Mouse (Mus musculus): ENCODE measurements around the gene Tent4b. TPM values are rescaled to one million over a fixed set of nuclear protein-coding genes. Genes with fewer than 3 reads are reported as not detected.

Gene Tent4b
- polyA plus RNA-seq, 1 experiment from 2014 or later: 6.7 TPM

DNA sequence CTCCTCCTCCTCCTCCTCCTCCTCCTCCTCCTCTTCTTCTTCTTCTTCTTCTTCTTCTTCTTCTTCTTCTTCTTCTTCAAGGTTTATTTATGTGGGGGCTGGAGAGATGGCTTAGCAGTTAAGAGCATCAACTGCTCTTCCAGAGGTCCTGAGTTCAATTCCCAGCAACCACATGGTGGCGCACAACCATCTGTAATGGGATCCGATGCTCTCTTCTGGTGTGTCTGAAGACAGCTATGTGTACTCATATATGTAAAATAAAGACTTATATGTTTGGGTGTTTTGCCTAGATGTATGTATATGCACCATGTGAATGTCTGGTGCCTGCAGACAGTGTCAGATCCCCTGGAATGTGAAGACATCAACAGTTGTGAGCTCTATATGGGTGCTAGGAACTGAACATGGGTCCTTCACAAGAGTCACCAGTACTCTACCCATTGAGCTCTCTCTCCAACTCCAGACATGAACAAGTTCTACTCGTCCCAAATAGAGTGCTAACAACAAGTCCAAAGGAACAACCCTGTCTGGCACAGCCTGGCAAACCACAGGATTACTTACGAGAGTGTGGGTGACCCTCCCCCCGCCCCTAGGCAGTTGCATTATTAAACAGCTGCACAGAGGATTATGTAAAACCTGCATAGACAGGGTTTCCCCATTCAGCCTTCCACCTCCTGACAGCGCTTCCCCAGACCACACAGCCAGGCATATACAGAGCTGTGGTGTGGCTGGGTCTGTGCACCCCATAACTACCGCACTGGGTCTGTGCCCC is 70.3 kb downstream of the Tent4b start:
- H3K4me1 ChIP-seq (ENCODE audit: insufficient read depth, low read depth, low read length): peaks cover 9% of the 10 kb centered on the region; the same call in 1 of the 2 replicates
- no peak overlapping the region for H3K4me2 ChIP-seq (replicated peaks; ENCODE audit: low read depth, low read length)
- WGBS: 61% methylated on average over 7 of the region's 7 CpGs
- H3K27me3 ChIP-seq (replicated peaks; ENCODE audit: insufficient read depth, low read length): no peaks in the 10 kb centered on the region
- DNase-seq (ENCODE audit: low spot score): no peak
- no peaks in the 10 kb centered on the region for H3K36me3 ChIP-seq (ENCODE audit: insufficient read depth, low read length)
- no peak overlapping the region for H3K27ac ChIP-seq (ENCODE audit: low read length)
- no peak overlapping the region for H3K9ac ChIP-seq (replicated peaks; ENCODE audit: low read depth)
- no peaks in the 10 kb centered on the region for H3K9me3 ChIP-seq (ENCODE audit: low read length)
- no peak for ATAC-seq
- H3K4me3 ChIP-seq (ENCODE audit: low read depth, low read length): no peak overlapping the region
- TF ChIP-seq CTCF (IDR thresholded peaks at IDR 0.05) (peak; percentile 53), EP300 (IDR thresholded peaks at IDR 0.05) (no peak)

DNA sequence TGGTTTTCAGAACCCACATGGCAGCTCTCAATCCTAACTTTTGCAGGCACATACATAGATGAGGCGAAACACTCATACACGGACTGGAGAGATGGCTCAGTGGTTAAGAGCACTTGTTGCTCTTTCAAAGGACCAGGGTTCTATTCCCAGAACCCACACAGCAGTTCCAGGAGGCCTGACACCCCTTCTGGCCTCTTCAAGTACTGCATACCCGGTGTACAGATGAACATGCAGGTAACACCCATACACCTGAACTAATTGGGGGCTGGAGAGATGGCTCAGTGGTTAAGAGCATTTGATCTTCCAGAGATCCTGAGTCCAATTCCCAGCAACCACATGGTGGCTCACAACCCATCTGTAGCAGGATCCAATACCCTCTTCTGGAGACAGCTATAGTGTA is 71.1 kb downstream of the Tent4b start:
- H3K4me3 ChIP-seq (ENCODE audit: low read depth, low read length): no peak overlapping the region
- no peak for ATAC-seq
- 62% methylated on average over 3 of the region's 3 CpGs for WGBS

DNA sequence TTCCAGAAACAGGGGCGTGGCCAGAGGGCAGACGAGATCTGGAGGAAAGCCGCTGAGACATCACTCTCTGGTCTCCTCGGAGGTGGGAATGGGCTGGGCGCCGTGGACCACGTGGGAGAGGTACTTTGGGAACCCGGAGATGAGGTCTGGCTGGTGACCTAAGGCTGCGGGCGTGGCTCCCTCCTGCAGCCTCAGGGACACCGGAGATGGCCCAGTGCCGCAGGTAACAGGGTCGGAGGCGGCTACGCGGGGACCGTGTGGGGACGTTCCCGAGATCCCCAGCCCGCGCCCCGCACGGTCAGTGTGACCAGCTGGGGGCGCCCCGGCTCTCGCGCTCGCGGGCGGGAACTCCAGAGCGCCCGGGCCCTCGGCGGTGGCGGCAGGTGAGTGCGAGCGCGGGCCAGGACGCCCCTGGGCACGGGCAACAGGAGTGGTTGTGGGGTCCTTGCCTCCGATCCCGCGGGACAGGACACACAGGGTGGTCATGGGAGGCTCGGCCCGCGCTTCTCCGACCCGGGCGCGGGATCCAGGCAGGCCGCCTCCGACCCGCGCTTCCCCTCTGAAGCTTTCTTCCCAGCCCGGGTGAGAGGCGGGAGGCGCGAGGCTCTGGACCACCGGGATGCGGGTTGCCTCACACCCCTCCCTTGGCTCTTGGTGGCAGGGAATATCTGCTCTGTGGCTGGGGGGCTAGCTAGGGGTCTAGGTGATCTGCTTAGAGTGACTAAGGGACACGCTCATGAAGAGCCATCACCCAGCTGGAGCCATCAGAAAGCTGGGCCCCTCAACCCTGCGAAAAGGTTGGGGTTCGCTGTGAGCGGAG is 73.4 kb downstream of the Tent4b start, which contains the start of gene Adcy7:
Gene Adcy7 (plus strand): TSS at position 173 of the 820 bp plus-strand sequence.
- 4% methylated on average over 54 of the region's 64 CpGs for WGBS
- H3K9ac ChIP-seq (replicated peaks; ENCODE audit: low read depth): 0 out of 2 replicates have a peak within 1 kb of the TSS, but pooled peaks have one; percentile 32
- H3K27me3 ChIP-seq (replicated peaks; ENCODE audit: insufficient read depth, low read length): no peaks in the 10 kb centered on the region
- ATAC-seq: peak; percentile 75
- peak; percentile 62 for DNase-seq (ENCODE audit: low spot score)
- H3K4me3 ChIP-seq (ENCODE audit: low read depth, low read length): peak within 1 kb of the TSS; percentile 42
- TF ChIP-seq EP300 (IDR thresholded peaks at IDR 0.05) (no peak), CTCF (IDR thresholded peaks at IDR 0.05) (peak; percentile 72)
- no peak within 1 kb of the TSS for H3K27ac ChIP-seq (ENCODE audit: low read length)
- H3K9me3 ChIP-seq (ENCODE audit: low read length): no peaks in the 10 kb centered on the region
- H3K4me1 ChIP-seq (ENCODE audit: insufficient read depth, low read depth, low read length): peaks cover 9% of the 10 kb centered on the region; the same call in 1 of the 2 replicates
- H3K36me3 ChIP-seq (ENCODE audit: insufficient read depth, low read length): no peaks in the 10 kb centered on the region
- peak within 1 kb of the TSS; percentile 66 for H3K4me2 ChIP-seq (replicated peaks; ENCODE audit: low read depth, low read length)

More for the DNA sequence above, 71.1 kb downstream of the Tent4b start:
- no peak for DNase-seq (ENCODE audit: low spot score)
- Histone ChIP-seq H3K27ac (ENCODE audit: low read length) (no peak overlapping the region), H3K9ac (replicated peaks; ENCODE audit: low read depth) (no peak overlapping the region), H3K36me3 (ENCODE audit: insufficient read depth, low read length) (no peaks in the 10 kb centered on the region), H3K27me3 (replicated peaks; ENCODE audit: insufficient read depth, low read length) (no peaks in the 10 kb centered on the region), H3K9me3 (ENCODE audit: low read length) (no peaks in the 10 kb centered on the region), H3K4me1 (ENCODE audit: insufficient read depth, low read depth, low read length) (peaks cover 9% of the 10 kb centered on the region; the same call in 1 of the 2 replicates), H3K4me2 (replicated peaks; ENCODE audit: low read depth, low read length) (no peak overlapping the region)
- TF ChIP-seq CTCF (IDR thresholded peaks at IDR 0.05): peak; percentile 33
- TF ChIP-seq EP300 (IDR thresholded peaks at IDR 0.05): no peak

DNA sequence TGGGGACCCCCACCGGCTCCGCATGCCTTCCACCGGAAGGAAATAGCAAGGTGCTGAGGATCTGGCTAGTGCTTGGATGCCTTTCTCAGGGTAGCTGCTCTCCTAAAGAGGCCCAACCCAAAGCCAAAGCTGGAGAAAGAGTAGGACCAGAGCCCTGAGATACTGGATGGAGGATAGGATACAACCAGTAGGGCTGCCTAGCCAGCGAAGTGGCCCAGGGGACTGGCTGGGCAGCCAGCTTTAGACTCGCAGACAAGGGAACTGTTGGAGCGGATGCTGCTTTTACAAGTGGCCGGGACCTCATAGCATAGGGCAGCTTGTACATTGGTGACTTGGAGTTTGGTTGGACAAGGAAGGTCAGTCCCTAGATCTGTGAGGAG is 74.0 kb downstream of the Tent4b start:
- H3K27me3 ChIP-seq (replicated peaks; ENCODE audit: insufficient read depth, low read length): no peaks in the 10 kb centered on the region

DNA sequence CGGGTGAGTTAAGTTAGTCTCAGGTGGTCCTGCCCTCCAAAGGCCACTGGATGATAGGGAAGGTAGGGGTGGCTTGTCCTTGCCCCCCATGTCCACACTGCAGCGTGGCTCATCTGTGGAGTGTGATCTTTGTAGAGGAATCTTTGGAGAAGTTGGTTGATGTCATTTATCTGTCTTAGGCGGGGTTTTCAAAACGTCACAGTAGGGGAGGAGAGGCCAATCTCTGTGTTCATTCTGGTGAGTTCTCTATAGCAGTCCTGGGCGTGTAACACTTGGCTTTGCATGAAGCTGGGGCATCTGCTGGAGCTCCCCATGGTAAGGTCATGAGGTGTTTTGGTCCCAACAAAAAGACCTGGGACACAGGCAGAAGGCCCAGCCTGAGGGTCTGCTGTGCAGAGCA is 75.1 kb downstream of the Tent4b start:
- Histone ChIP-seq H3K4me2 (replicated peaks; ENCODE audit: low read depth, low read length) (no peak overlapping the region), H3K4me3 (ENCODE audit: low read depth, low read length) (no peak overlapping the region), H3K9ac (replicated peaks; ENCODE audit: low read depth) (no peak overlapping the region), H3K4me1 (ENCODE audit: insufficient read depth, low read depth, low read length) (peaks cover 9% of the 10 kb centered on the region; the same call in 1 of the 2 replicates), H3K9me3 (ENCODE audit: low read length) (no peaks in the 10 kb centered on the region), H3K27ac (ENCODE audit: low read length) (no peak overlapping the region), H3K27me3 (replicated peaks; ENCODE audit: insufficient read depth, low read length) (no peaks in the 10 kb centered on the region), H3K36me3 (ENCODE audit: insufficient read depth, low read length) (no peaks in the 10 kb centered on the region)
- DNase-seq (ENCODE audit: low spot score) (no peak), ATAC-seq (no peak)
- 88% methylated on average over 5 of the region's 5 CpGs for WGBS
- no peak for TF ChIP-seq CTCF (IDR thresholded peaks at IDR 0.05)

More for the DNA sequence above, 74.0 kb downstream of the Tent4b start:
- ATAC-seq: no peak
- 0 out of 2 replicates have a peak overlapping the region, but pooled peaks have one; percentile 32 for H3K9ac ChIP-seq (replicated peaks; ENCODE audit: low read depth)
- H3K4me2 ChIP-seq (replicated peaks; ENCODE audit: low read depth, low read length): peak overlapping the region; percentile 66
- no peak for TF ChIP-seq CTCF (IDR thresholded peaks at IDR 0.05)
- no peak for TF ChIP-seq EP300 (IDR thresholded peaks at IDR 0.05)
- H3K27ac ChIP-seq (ENCODE audit: low read length): no peak overlapping the region
- no peaks in the 10 kb centered on the region for H3K9me3 ChIP-seq (ENCODE audit: low read length)
- H3K4me1 ChIP-seq (ENCODE audit: insufficient read depth, low read depth, low read length): peaks cover 9% of the 10 kb centered on the region; the same call in 1 of the 2 replicates
- peak overlapping the region; percentile 42 for H3K4me3 ChIP-seq (ENCODE audit: low read depth, low read length)
- WGBS: 65% methylated on average over 7 of the region's 7 CpGs
- no peak for DNase-seq (ENCODE audit: low spot score)
- H3K36me3 ChIP-seq (ENCODE audit: insufficient read depth, low read length): no peaks in the 10 kb centered on the region

DNA sequence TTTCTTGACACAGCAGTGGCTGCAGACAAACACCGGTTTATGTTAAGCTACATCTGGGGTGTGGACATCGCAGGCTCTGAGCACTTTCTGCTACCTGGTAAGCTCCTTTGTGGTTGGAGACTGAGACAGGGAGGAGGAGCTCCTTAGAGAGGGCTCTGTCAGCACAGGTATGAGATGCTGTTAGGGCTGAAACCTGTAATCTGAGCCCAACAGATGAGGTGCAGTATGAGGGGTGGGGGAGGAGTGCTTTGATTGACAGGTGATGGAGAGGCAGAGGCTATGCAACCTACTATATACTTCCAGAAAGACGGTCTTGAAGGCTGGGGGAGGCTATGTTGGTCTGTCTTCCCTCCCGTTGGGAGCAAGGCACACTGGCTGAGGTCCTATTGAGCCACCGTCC is 80.2 kb downstream of the Tent4b start:
- no peak overlapping the region for H3K4me3 ChIP-seq (ENCODE audit: low read depth, low read length)
- H3K4me1 ChIP-seq (ENCODE audit: insufficient read depth, low read depth, low read length): peaks cover 9% of the 10 kb centered on the region; the same call in 1 of the 2 replicates
- no peak for ATAC-seq
- H3K9ac ChIP-seq (replicated peaks; ENCODE audit: low read depth): no peak overlapping the region
- no peak overlapping the region for H3K4me2 ChIP-seq (replicated peaks; ENCODE audit: low read depth, low read length)
- H3K27me3 ChIP-seq (replicated peaks; ENCODE audit: insufficient read depth, low read length): no peaks in the 10 kb centered on the region
- no peak overlapping the region for H3K27ac ChIP-seq (ENCODE audit: low read length)
- no peaks in the 10 kb centered on the region for H3K36me3 ChIP-seq (ENCODE audit: insufficient read depth, low read length)
- no peaks in the 10 kb centered on the region for H3K9me3 ChIP-seq (ENCODE audit: low read length)
- TF ChIP-seq EP300 (IDR thresholded peaks at IDR 0.05) (no peak), CTCF (IDR thresholded peaks at IDR 0.05) (no peak)
- no peak for DNase-seq (ENCODE audit: low spot score)
- 40% methylated on average over 5 of the region's 5 CpGs for WGBS
